Mouse (Mus musculus) cerebellum, adult 11 months (tissue): ENCODE data around the gene Fxr2.
"Not testable (repeated sequence)": the region's sequence is repeated elsewhere in the genome, so short reads cannot be mapped to it uniquely, and the experiment has no call there.

Experiments
- DNase-seq: peaks from one replicate; pipeline ENCODE4 v3.0.0; 2022

The Fxr2 gene

GRCm38 (mm10) chr11:69613553-69614256 is 19.1 kb upstream of the Fxr2 start:
- DNase-seq, result peak; percentile 76

- not testable (repeated sequence) for DNase-seq
These were observed 18.6 kb upstream of the Fxr2 start for GRCm38 (mm10) chr11:69614257-69614588.

GRCm38 (mm10) chr11:69616781-69617180 is 16.0 kb upstream of the Fxr2 start:
- DNase-seq, result no peak

- no peak for DNase-seq
These were observed 15.0 kb upstream of the Fxr2 start, which contains the start of gene Shbg for GRCm38 (mm10) chr11:69617805-69618204. Shbg (minus strand) TSS chr11:69617905.

- DNase-seq, result no peak
These were observed 12.3 kb upstream of the Fxr2 start for GRCm38 (mm10) chr11:69620394-69621081.

GRCm38 (mm10) chr11:69621571-69622268 is 11.1 kb upstream of the Fxr2 start, which contains the start of gene Sat2:
Sat2 (plus strand) TSS chr11:69622024.
- DNase-seq, result peak; percentile 54

GRCm38 (mm10) chr11:69622406-69622805 is 10.4 kb upstream of the Fxr2 start:
- no peak for DNase-seq

GRCm38 (mm10) chr11:69623006-69623405 is 9.8 kb upstream of the Fxr2 start:
- no peak for DNase-seq

- DNase-seq, result not testable (repeated sequence)
These were observed 8.5 kb upstream of the Fxr2 start for GRCm38 (mm10) chr11:69624339-69624738.

- peak; percentile 78 for DNase-seq
These were observed 4.5 kb upstream of the Fxr2 start for GRCm38 (mm10) chr11:69628286-69628685.

GRCm38 (mm10) chr11:69629802-69630201 is 3.0 kb upstream of the Fxr2 start:
- no peak for DNase-seq

- peak; percentile 70 for DNase-seq
These were observed 507 bp downstream of the Fxr2 start for GRCm38 (mm10) chr11:69633128-69633866.

GRCm38 (mm10) chr11:69635471-69635870 is 2.7 kb downstream of the Fxr2 start:
- no peak for DNase-seq

GRCm38 (mm10) chr11:69645860-69646259 is 13.1 kb downstream of the Fxr2 start:
- DNase-seq, result no peak

- DNase-seq, result no peak
These were observed 20.6 kb downstream of the Fxr2 start for GRCm38 (mm10) chr11:69653399-69653798.

- DNase-seq, result no peak
These were observed 22.0 kb downstream of the Fxr2 start for GRCm38 (mm10) chr11:69654760-69655159.

GRCm38 (mm10) chr11:69655264-69656064 is 22.7 kb downstream of the Fxr2 start, which contains the start of gene Sox15:
Sox15 (plus strand) TSS chr11:69655314.
- DNase-seq, result peak; percentile 72

GRCm38 (mm10) chr11:69656065-69656455 is 23.3 kb downstream of the Fxr2 start:
- DNase-seq, result no peak

GRCm38 (mm10) chr11:69656617-69657461 is 24.0 kb downstream of the Fxr2 start:
- no peak for DNase-seq

- no peak for DNase-seq
These were observed 24.7 kb downstream of the Fxr2 start for GRCm38 (mm10) chr11:69657462-69657881.
